Mouse (Mus musculus): ENCODE data around the gene Man1a2. TPM values are rescaled to one million over a fixed set of nuclear protein-coding genes. Genes with fewer than 3 reads are reported as not detected.

Man1a2 gene
- total and polyA plus RNA-seq, 2 experiments: 3.9 to 17.7 TPM

GRCm38 (mm10) chr3:100522671-100523070, 162.6 kb downstream of the Man1a2 start:
- no peaks in the 10 kb centered on the region for H3K4me1 ChIP-seq (ENCODE audit: control insufficient read depth, insufficient read depth, low read length)
- DNase-seq (ENCODE audit: extremely low read depth, low read depth, low spot score): no peak
- no peak overlapping the region for H3K9ac ChIP-seq (ENCODE audit: low read depth, low read length)
- H3K36me3 ChIP-seq (ENCODE audit: control insufficient read depth, insufficient read depth, low read length): no peaks in the 10 kb centered on the region
- H3K27ac ChIP-seq (replicated peaks; ENCODE audit: insufficient read depth, low read depth, low read length): no peak overlapping the region
- TF ChIP-seq POLR2A (IDR thresholded peaks at IDR 0.05; ENCODE audit: extremely low read depth, insufficient read depth, low read length) (no peak), CTCF (IDR thresholded peaks at IDR 0.05; ENCODE audit: low read depth, low read length) (no peak)
- no peak overlapping the region for H3K4me3 ChIP-seq (ENCODE audit: insufficient read depth, low read depth, low read length)
- 64% methylated on average over 7 of the region's 7 CpGs for WGBS
- no peaks in the 10 kb centered on the region for H3K79me2 ChIP-seq (ENCODE audit: control insufficient read depth, insufficient read depth, low read length)
- no peaks in the 10 kb centered on the region for H3K27me3 ChIP-seq (ENCODE audit: control insufficient read depth, insufficient read depth, low read length)

GRCm38 (mm10) chr3:100521626-100522025, 163.7 kb downstream of the Man1a2 start:
- TF ChIP-seq POLR2A (IDR thresholded peaks at IDR 0.05; ENCODE audit: extremely low read depth, insufficient read depth, low read length) (no peak), CTCF (IDR thresholded peaks at IDR 0.05; ENCODE audit: low read depth, low read length) (no peak)
- H3K9ac ChIP-seq (ENCODE audit: low read depth, low read length): no peak overlapping the region
- no peaks in the 10 kb centered on the region for H3K79me2 ChIP-seq (ENCODE audit: control insufficient read depth, insufficient read depth, low read length)
- 96% methylated on average over 1 of the region's 1 CpGs for WGBS
- no peak for DNase-seq (ENCODE audit: extremely low read depth, low read depth, low spot score)
- no peak overlapping the region for H3K4me3 ChIP-seq (ENCODE audit: insufficient read depth, low read depth, low read length)
- no peak overlapping the region for H3K27ac ChIP-seq (replicated peaks; ENCODE audit: insufficient read depth, low read depth, low read length)
- no peaks in the 10 kb centered on the region for H3K36me3 ChIP-seq (ENCODE audit: control insufficient read depth, insufficient read depth, low read length)
- no peaks in the 10 kb centered on the region for H3K27me3 ChIP-seq (ENCODE audit: control insufficient read depth, insufficient read depth, low read length)
- no peaks in the 10 kb centered on the region for H3K4me1 ChIP-seq (ENCODE audit: control insufficient read depth, insufficient read depth, low read length)

DNA sequence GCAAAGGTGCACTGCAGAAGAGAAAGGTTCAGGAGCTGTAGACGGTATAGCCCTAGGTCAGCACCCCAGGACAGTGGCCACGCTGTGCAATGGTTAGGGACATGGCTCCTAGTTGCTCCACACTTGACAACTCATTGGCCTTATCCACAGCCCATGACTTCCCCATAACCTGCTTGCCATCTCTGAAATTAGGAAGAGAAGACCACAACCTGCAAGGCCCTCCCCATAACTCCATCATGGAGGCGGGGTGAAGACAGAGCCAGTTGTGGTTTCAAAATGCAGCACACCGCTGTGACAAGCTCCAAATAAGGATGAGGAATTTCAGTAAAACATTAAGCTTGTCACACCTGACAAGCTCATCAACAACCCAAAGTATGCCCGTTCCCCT, 169.6 kb downstream of the Man1a2 start:
- no peak for DNase-seq (ENCODE audit: extremely low read depth, low read depth, low spot score)
- 88% methylated on average over 5 of the region's 5 CpGs for whole genome bisulfite sequencing
- no peak overlapping the region for H3K4me3 ChIP-seq (ENCODE audit: insufficient read depth, low read depth, low read length)
- no peaks in the 10 kb centered on the region for H3K79me2 ChIP-seq (ENCODE audit: control insufficient read depth, insufficient read depth, low read length)
- no peaks in the 10 kb centered on the region for H3K27me3 ChIP-seq (ENCODE audit: control insufficient read depth, insufficient read depth, low read length)
- no peak overlapping the region for H3K9ac ChIP-seq (ENCODE audit: low read depth, low read length)
- H3K27ac ChIP-seq (replicated peaks; ENCODE audit: insufficient read depth, low read depth, low read length): no peak overlapping the region
- no peak for TF ChIP-seq CTCF (IDR thresholded peaks at IDR 0.05; ENCODE audit: low read depth, low read length)
- no peak for TF ChIP-seq POLR2A (IDR thresholded peaks at IDR 0.05; ENCODE audit: extremely low read depth, insufficient read depth, low read length)
- no peaks in the 10 kb centered on the region for H3K4me1 ChIP-seq (ENCODE audit: control insufficient read depth, insufficient read depth, low read length)
- H3K36me3 ChIP-seq (ENCODE audit: control insufficient read depth, insufficient read depth, low read length): no peaks in the 10 kb centered on the region

- Histone ChIP-seq H3K36me3 (ENCODE audit: control insufficient read depth, insufficient read depth, low read length) (no peaks in the 10 kb centered on the region), H3K9ac (ENCODE audit: low read depth, low read length) (no peak overlapping the region), H3K79me2 (ENCODE audit: control insufficient read depth, insufficient read depth, low read length) (no peaks in the 10 kb centered on the region), H3K4me3 (ENCODE audit: insufficient read depth, low read depth, low read length) (no peak overlapping the region), H3K4me1 (ENCODE audit: control insufficient read depth, insufficient read depth, low read length) (no peaks in the 10 kb centered on the region), H3K27me3 (ENCODE audit: control insufficient read depth, insufficient read depth, low read length) (no peaks in the 10 kb centered on the region), H3K27ac (replicated peaks; ENCODE audit: insufficient read depth, low read depth, low read length) (no peak overlapping the region)
- TF ChIP-seq POLR2A (IDR thresholded peaks at IDR 0.05; ENCODE audit: extremely low read depth, insufficient read depth, low read length): no peak
- no peak for TF ChIP-seq CTCF (IDR thresholded peaks at IDR 0.05; ENCODE audit: low read depth, low read length)
- WGBS: 79% methylated on average over 8 of the region's 8 CpGs
- no peak for DNase-seq (ENCODE audit: extremely low read depth, low read depth, low spot score)
Observed at GRCm38 (mm10) chr3:100515093-100515753, 170.1 kb downstream of the Man1a2 start.

Other genes starting within 250 kb of the Man1a2 start
- gene Tent5c, start 196.2 kb downstream of the Man1a2 start, total RNA-seq (2014; rRNA removed): 6.7 and 9.4 TPM in 2 replicates
- 2.3 and 3.1 TPM in 2 replicates for gene Tent5c, start 196.2 kb downstream of the Man1a2 start, polyA plus RNA-seq (2012; rRNA removed)
- gene Vtcn1, start 140.0 kb upstream of the Man1a2 start, total RNA-seq (2014; rRNA removed): 0.20 and 0.55 TPM in 2 replicates
- 0.24 and 0.61 TPM in 2 replicates for gene Vtcn1, start 140.0 kb upstream of the Man1a2 start, polyA plus RNA-seq (2012; rRNA removed)
- 0.74 and 0.92 TPM in 2 replicates for gene Trim45, start 236.7 kb upstream of the Man1a2 start, total RNA-seq (2014; rRNA removed)
- gene Trim45, start 236.7 kb upstream of the Man1a2 start, polyA plus RNA-seq (2012; rRNA removed): 0.83 and 0.95 TPM in 2 replicates